8 mouse cellular contexts compared by ENCODE assay signal in genomic region chr11:69695361-69696181, GRCm38 (mm10). TPM values are rescaled to one million over a fixed set of nuclear protein-coding genes. Genes with fewer than 3 reads are reported as not detected.
DNase-seq lines count a peak whose midpoint lies in the region; ATAC-seq lines count a peak whose summit lies in the region.

Gene Tnfsf12 (minus strand): TSS chr11:69695849.
Gene Tnfsfm13 (minus strand): TSS chr11:69696098.

- H3K4me3 ChIP-seq in hindbrain, embryonic 11.5 days (ENCODE audit: low read depth, low read length), result peak within 1 kb of the TSS; percentile 39
- peak within 1 kb of the TSS; percentile 57 for H3K4me3 ChIP-seq in limb, embryonic 13.5 days
- peak within 1 kb of the TSS; percentile 68 for H3K4me3 ChIP-seq in midbrain, embryonic 10.5 days

- peaks cover 7% of the 10 kb centered on the region for H3K4me1 ChIP-seq in hindbrain, embryonic 11.5 days (replicated peaks; ENCODE audit: control insufficient read depth, insufficient read depth, low read length)
- H3K4me1 ChIP-seq in limb, embryonic 13.5 days, result peaks cover 15% of the 10 kb centered on the region
- peaks cover 14% of the 10 kb centered on the region for H3K4me1 ChIP-seq in midbrain, embryonic 10.5 days

- H3K27me3 ChIP-seq in hindbrain, embryonic 11.5 days (ENCODE audit: control insufficient read depth, insufficient read depth, low read length), result no peaks in the 10 kb centered on the region
- H3K27me3 ChIP-seq in limb, embryonic 13.5 days, result no peaks in the 10 kb centered on the region
- peaks cover 13% of the 10 kb centered on the region; the same call in 1 of the 2 replicates for H3K27me3 ChIP-seq in midbrain, embryonic 10.5 days (ENCODE audit: low read depth, poor library complexity, severe bottlenecking)

- H3K9me3 ChIP-seq in hindbrain, embryonic 11.5 days (ENCODE audit: control insufficient read depth, low read length), result no peaks in the 10 kb centered on the region
- no peaks in the 10 kb centered on the region for H3K9me3 ChIP-seq in limb, embryonic 13.5 days
- H3K9me3 ChIP-seq in midbrain, embryonic 10.5 days (replicated peaks), result no peaks in the 10 kb centered on the region

- peak; percentile 62 for DNase-seq in layer of hippocampus, adult 11-12 months (ENCODE audit: low spot score)
- DNase-seq in layer of hippocampus, adult 9-10 months (ENCODE audit: low spot score), result no peak
- DNase-seq in cerebellum, adult 8-10 months, result peak; percentile 71
- DNase-seq in gastrocnemius, adult 18-20 months (ENCODE audit: low spot score), result peak; percentile 74
- peak; percentile 62 for DNase-seq in hindbrain, embryonic 11.5 days (ENCODE audit: low spot score)
- DNase-seq in midbrain, embryonic 10.5 days (ENCODE audit: low spot score), result peak; percentile 61
- peak; percentile 68 for DNase-seq in right cerebral cortex, postnatal 4 days

- WGBS in hindbrain, embryonic 11.5 days, result under 1% methylated on average over 37 of the region's 41 CpGs
- under 1% methylated on average over 32 of the region's 41 CpGs for WGBS in limb, embryonic 13.5 days
- WGBS in midbrain, embryonic 10.5 days, result 2% methylated on average over 41 of the region's 41 CpGs

- H3K9ac ChIP-seq in hindbrain, embryonic 11.5 days (ENCODE audit: low read depth, low read length), result peak within 1 kb of the TSS; percentile 79
- peak within 1 kb of the TSS; percentile 79 for H3K9ac ChIP-seq in limb, embryonic 13.5 days

- ATAC-seq in hindbrain, embryonic 11.5 days (ENCODE audit: low FRiP score), result peak; percentile 14; the same call in 1 of the 2 replicates
- peak; percentile 77 for ATAC-seq in limb, embryonic 13.5 days (ENCODE audit: low FRiP score, low read depth)

- peak within 1 kb of the TSS; percentile 93 for H3K4me2 ChIP-seq in hindbrain, embryonic 11.5 days (replicated peaks; ENCODE audit: low read depth, low read length)
- H3K4me2 ChIP-seq in limb, embryonic 13.5 days (replicated peaks), result peak within 1 kb of the TSS; percentile 91

- H3K27ac ChIP-seq in hindbrain, embryonic 11.5 days (ENCODE audit: low read depth, low read length), result no peak within 1 kb of the TSS; the same call in 1 of the 2 replicates
- peak within 1 kb of the TSS; percentile 81 for H3K27ac ChIP-seq in limb, embryonic 13.5 days
- peak within 1 kb of the TSS; percentile 87 for H3K27ac ChIP-seq in midbrain, embryonic 10.5 days (replicated peaks)

- H3K36me3 ChIP-seq in hindbrain, embryonic 11.5 days (ENCODE audit: control insufficient read depth, insufficient read depth, low read length), result no peaks in the 10 kb centered on the region
- H3K36me3 ChIP-seq in limb, embryonic 13.5 days, result no peaks in the 10 kb centered on the region
- H3K36me3 ChIP-seq in midbrain, embryonic 10.5 days, result no peaks in the 10 kb centered on the region

RNA-seq across cellular contexts. Expression of gene Tnfsf12, which starts in this region (rescaled TPM):
- total RNA-seq in gastrocnemius, adult 18-20 months (2021), result 10 to 100 TPM in 1 of 2 experiments, 1 to 10 TPM in 1; 7.4 to 10.4 TPM
- polyA plus RNA-seq in hindbrain, embryonic 11.5 days (2014; fragmentation: Nextera tagmentation; extraction: Ambion mirVana), result 2.2 and 4.0 TPM in 2 replicates
- 5.9 and 8.0 TPM in 2 replicates for polyA plus RNA-seq in limb, embryonic 13.5 days (2015; fragmentation: Nextera tagmentation; extraction: Ambion mirVana)
- polyA plus RNA-seq in midbrain, embryonic 10.5 days (2016; fragmentation: Nextera tagmentation; extraction: Ambion mirVana), result 1.2 and 1.4 TPM in 2 replicates

RNA-seq across cellular contexts. Expression of gene Tnfsfm13, which starts in this region (rescaled TPM):
- 1 to 10 TPM; 1.1 to 1.3 TPM for total RNA-seq in gastrocnemius, adult 18-20 months (2021)
- 0.61 and 1.1 TPM in 2 replicates for polyA plus RNA-seq in hindbrain, embryonic 11.5 days (2014; fragmentation: Nextera tagmentation; extraction: Ambion mirVana)
- polyA plus RNA-seq in limb, embryonic 13.5 days (2015; fragmentation: Nextera tagmentation; extraction: Ambion mirVana), result 3.7 and 4.4 TPM in 2 replicates
- polyA plus RNA-seq in midbrain, embryonic 10.5 days (2016; fragmentation: Nextera tagmentation; extraction: Ambion mirVana), result 1.0 and 1.3 TPM in 2 replicates
